Mouse (Mus musculus) CD4-positive naive resting alpha-beta T cell, adult 76 days (primary cell): Measurements from ENCODE around the gene Ttc4. TPM values are rescaled to one million over a fixed set of nuclear protein-coding genes. Genes with fewer than 3 reads are reported as not detected.

Experiments used
- total RNA-seq: library from RNA; stranded (reverse); gene quantifications from one replicate; pipeline ENCODE4 v1.2.4, GENCODE M21; 2023

The Ttc4 gene
- 40.3 TPM for total RNA-seq

GRCm38 (mm10) chr4:106678442-106679118, at the start of gene Ttc4:
Gene Ttc4, minus strand, starts transcription at chr4:106678944.

GRCm38 (mm10) chr4:106650833-106651527, 27.8 kb downstream of the Ttc4 start, which contains the start of gene Pars2:
Gene Pars2, plus strand, starts transcription at chr4:106651069.

GRCm38 (mm10) chr4:106622030-106622493, 56.7 kb downstream of the Ttc4 start, which contains the start of gene Ttc22:
Gene Ttc22, plus strand, starts transcription at chr4:106622432.

GRCm38 (mm10) chr4:106617056-106617455, 61.7 kb downstream of the Ttc4 start, which contains the start of gene Lexm:
Gene Lexm, minus strand, starts transcription at chr4:106617241.

Other genes with a start within 250 kb of the Ttc4 start
- not detected for gene Pcsk9, start 214.6 kb downstream of the Ttc4 start, total RNA-seq
- not detected for gene Bsnd, start 186.7 kb downstream of the Ttc4 start, total RNA-seq
- 22.9 TPM for gene Dhcr24, start 117.9 kb downstream of the Ttc4 start, total RNA-seq
- not detected for gene Lexm, start 61.7 kb downstream of the Ttc4 start, total RNA-seq
- not detected for gene Ttc22, start 56.5 kb downstream of the Ttc4 start, total RNA-seq
- 6.9 TPM for gene Pars2, start 27.9 kb downstream of the Ttc4 start, total RNA-seq
- gene Mroh7, start 52.0 kb upstream of the Ttc4 start, total RNA-seq = not detected
- not detected for gene Fam151a, start 54.9 kb upstream of the Ttc4 start, total RNA-seq
- gene Acot11, start 126.1 kb upstream of the Ttc4 start, total RNA-seq = 5.5 TPM
- gene Ssbp3, start 231.8 kb upstream of the Ttc4 start, total RNA-seq = 119 TPM